Mouse (Mus musculus) liver, adult 2 months (tissue): Measurements from ENCODE around the gene Ddx51. TPM values are rescaled to one million over a fixed set of nuclear protein-coding genes. Genes with fewer than 3 reads are reported as not detected.

Source experiments
- DNase-seq: peaks from one replicate; pipeline ENCODE4 v3.0.0-alpha.2; 2011; ENCODE audit warnings: low read depth, low spot score; ENCODE audit errors: extremely low read depth
- H3K27ac ChIP-seq: fragments of 200-500 bp; replicated peaks from 2 replicates; pipeline ENCODE4 v1.5.1; 2012; ENCODE audit warnings: low read depth, mild to moderate bottlenecking, control low read depth, inconsistent platforms, low read length; ENCODE audit not compliant: insufficient read depth
- H3K27me3 ChIP-seq: fragments of 200-500 bp; 2 replicates; pipeline ENCODE4 v1.6.1; 2012; ENCODE audit warnings: mild to moderate bottlenecking, moderate library complexity, low read length, inconsistent platforms; ENCODE audit not compliant: control insufficient read depth, insufficient read depth
- H3K36me3 ChIP-seq: fragments of 200-500 bp; 2 replicates; pipeline ENCODE4 v1.6.1; 2012; ENCODE audit warnings: low read length, inconsistent platforms; ENCODE audit not compliant: control insufficient read depth, insufficient read depth
- H3K4me1 ChIP-seq: fragments of 200-500 bp; 2 replicates; pipeline ENCODE4 v1.6.1; 2011; ENCODE audit warnings: low read length; ENCODE audit not compliant: control insufficient read depth, insufficient read depth
- H3K4me3 ChIP-seq: fragments of 200-500 bp; 2 replicates; pipeline ENCODE4 v1.5.1; 2011; ENCODE audit warnings: low read depth, mild to moderate bottlenecking, control low read depth, low read length, moderate library complexity; ENCODE audit not compliant: insufficient read depth
- H3K79me2 ChIP-seq: fragments of 200-500 bp; 2 replicates; pipeline ENCODE4 v1.6.1; 2012; ENCODE audit warnings: inconsistent platforms, mild to moderate bottlenecking, low read length, moderate library complexity; ENCODE audit not compliant: control insufficient read depth, insufficient read depth
- H3K9ac ChIP-seq: fragments of 200-500 bp; 2 replicates; pipeline ENCODE4 v1.6.1; 2012; ENCODE audit warnings: low read depth, mild to moderate bottlenecking, control low read depth, inconsistent platforms, low read length
- CTCF ChIP-seq: fragments of 200-500 bp; IDR thresholded peaks from 2 replicates; pipeline ENCODE4 v1.5.1; 2011; ENCODE audit warnings: low read depth, low read length, control low read depth
- POLR2A ChIP-seq: fragments of 200-500 bp; IDR thresholded peaks from 2 replicates; pipeline ENCODE4 v1.6.1; 2011; ENCODE audit warnings: low read length, control low read depth; ENCODE audit not compliant: insufficient read depth; ENCODE audit errors: extremely low read depth
- WGBS: fragments of 180-500 bp; shearing (Covaris S2); methylation state at CpG from one replicate; pipeline ENCODE4 v1.1.7; 2018; 5-methylcytosine and 5-hydroxymethylcytosine counted together
- polyA plus RNA-seq: library from polyadenylated mRNA; depleted of rRNA; stranded (reverse); fragments of >200 nt; gene quantifications from 2 replicates; pipeline ENCODE4 v1.2.3, GENCODE M21; 2012
- total RNA-seq: library from RNA; depleted of rRNA; stranded (reverse); fragments of >200 nt; gene quantifications from 2 replicates; pipeline ENCODE4 v1.2.3, GENCODE M21; 2014

Ddx51 gene
- total and polyA plus RNA-seq, 2 experiments = 2.4 to 12.2 TPM

DNA sequence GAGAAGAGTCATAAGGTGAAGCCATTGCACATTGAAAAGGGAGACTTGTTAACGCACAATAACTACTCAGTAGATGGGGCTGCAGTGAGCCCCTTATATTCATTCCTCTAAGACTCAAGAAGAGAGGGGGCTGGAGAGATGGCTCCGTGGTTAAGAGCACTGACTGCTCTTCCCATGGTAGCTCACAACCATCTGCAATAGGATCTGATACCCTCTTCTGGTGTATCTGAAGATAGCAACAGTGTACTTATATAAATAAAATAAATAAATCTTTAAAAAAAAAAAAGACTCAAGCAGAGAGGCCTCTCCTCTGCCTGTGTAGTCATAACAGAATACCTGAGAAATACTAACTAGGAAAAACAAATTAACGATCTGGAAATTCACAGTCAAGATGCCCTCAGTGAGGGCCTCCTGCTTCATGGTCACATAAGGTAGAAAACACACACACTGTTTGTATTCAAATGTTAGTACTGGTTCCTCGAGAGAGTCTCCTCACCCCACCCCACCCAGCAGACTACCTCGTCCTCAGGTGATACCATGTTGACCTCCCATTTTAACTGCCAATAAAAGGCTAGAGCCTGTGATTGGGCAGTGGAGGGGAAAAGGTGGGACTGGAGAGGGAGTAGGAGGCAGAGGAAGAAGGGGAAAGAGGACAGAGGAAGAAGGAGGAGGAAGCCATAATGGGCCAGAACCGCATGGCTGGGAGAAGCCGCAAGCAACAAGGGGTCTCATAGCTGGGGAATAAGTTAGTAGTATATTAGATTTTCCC is 14.8 kb upstream of the Ddx51 start:
- Histone ChIP-seq H3K27ac (no peak overlapping the region), H3K79me2 (no peaks in the 10 kb centered on the region), H3K36me3 (no peaks in the 10 kb centered on the region), H3K4me3 (no peak overlapping the region), H3K9ac (no peak overlapping the region), H3K27me3 (no peaks in the 10 kb centered on the region), H3K4me1 (0 out of 2 replicates have a peak, but pooled peaks cover 1% of the 10 kb centered on the region)
- no peak for TF ChIP-seq POLR2A
- TF ChIP-seq CTCF = no peak
- no peak for DNase-seq
- WGBS = 80% methylated on average over 7 of the region's 7 CpGs

DNA sequence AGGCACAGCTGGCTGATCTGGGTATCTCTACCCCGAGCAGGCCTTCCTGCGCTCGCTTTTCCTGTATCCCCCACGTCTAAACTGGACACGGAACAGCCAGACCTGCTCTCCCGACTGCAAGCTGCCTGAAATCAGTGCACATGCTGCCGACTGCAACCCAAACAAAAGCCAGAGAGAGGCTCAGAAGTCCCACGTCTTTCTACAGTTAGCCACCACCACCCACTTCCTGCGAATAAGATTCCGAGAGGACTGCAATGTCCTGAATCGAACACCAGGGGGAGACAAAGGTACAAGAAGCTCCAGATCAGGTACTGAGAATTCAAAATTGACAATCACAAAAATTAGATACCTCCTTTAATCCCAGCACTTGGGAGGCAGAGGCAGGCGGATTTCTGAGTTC is 13.8 kb upstream of the Ddx51 start:
- Histone ChIP-seq H3K36me3 (no peaks in the 10 kb centered on the region), H3K79me2 (no peaks in the 10 kb centered on the region), H3K27me3 (no peaks in the 10 kb centered on the region), H3K4me3 (no peak overlapping the region), H3K27ac (no peak overlapping the region), H3K9ac (0 out of 2 replicates have a peak overlapping the region, but pooled peaks have one; percentile 7), H3K4me1 (0 out of 2 replicates have a peak, but pooled peaks cover 1% of the 10 kb centered on the region)
- TF ChIP-seq POLR2A (no peak), CTCF (peak; percentile 53)
- DNase-seq = peak; percentile 61
- WGBS = 22% methylated on average over 12 of the region's 12 CpGs

DNA sequence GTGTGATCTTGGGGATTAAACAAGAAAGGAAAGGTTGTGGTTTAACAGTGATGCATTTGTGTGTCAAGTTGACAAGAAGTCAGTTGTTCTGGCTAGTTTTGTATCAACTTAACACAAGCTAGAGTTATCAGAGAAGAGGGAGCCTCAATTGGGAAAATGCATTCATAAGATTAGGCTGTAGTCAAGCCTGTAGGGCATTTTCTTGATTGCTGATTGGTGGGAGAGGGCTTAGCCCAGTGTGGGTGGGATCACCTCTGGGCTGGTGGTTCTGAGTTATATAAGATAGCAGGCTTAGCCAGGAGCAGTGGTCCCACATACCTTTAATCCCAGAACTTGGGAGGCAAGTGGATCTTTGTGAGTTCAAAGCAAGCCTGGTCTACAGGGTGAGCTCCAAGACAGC is 6.9 kb upstream of the Ddx51 start:
- H3K36me3 ChIP-seq = peaks cover 10% of the 10 kb centered on the region
- no peak for DNase-seq
- H3K4me1 ChIP-seq = no peaks in the 10 kb centered on the region
- no peak overlapping the region for H3K27ac ChIP-seq
- no peak overlapping the region for H3K9ac ChIP-seq
- H3K4me3 ChIP-seq = no peak overlapping the region
- TF ChIP-seq CTCF (no peak), POLR2A (no peak)
- no peaks in the 10 kb centered on the region for H3K79me2 ChIP-seq
- H3K27me3 ChIP-seq = no peaks in the 10 kb centered on the region

- no peak for TF ChIP-seq CTCF
- no peak for TF ChIP-seq POLR2A
- 0 out of 2 replicates have a peak, but pooled peaks cover 5% of the 10 kb centered on the region for H3K79me2 ChIP-seq
- H3K9ac ChIP-seq = peak overlapping the region; percentile 89
- under 1% methylated on average over 35 of the region's 37 CpGs for WGBS
- peaks cover 15% of the 10 kb centered on the region for H3K36me3 ChIP-seq
- peaks cover 6% of the 10 kb centered on the region for H3K4me1 ChIP-seq
- H3K4me3 ChIP-seq = peak overlapping the region; percentile 89
- no peak overlapping the region for H3K27ac ChIP-seq
- no peak for DNase-seq
- H3K27me3 ChIP-seq = no peaks in the 10 kb centered on the region
These were observed 435 bp downstream of the Ddx51 start for GRCm38 (mm10) chr5:110653686-110654085.

- peak; percentile 27 for DNase-seq
- H3K27me3 ChIP-seq = no peaks in the 10 kb centered on the region
- H3K36me3 ChIP-seq = peaks cover 39% of the 10 kb centered on the region
- no peak overlapping the region for H3K4me3 ChIP-seq
- H3K27ac ChIP-seq = no peak overlapping the region
- no peaks in the 10 kb centered on the region for H3K79me2 ChIP-seq
- H3K9ac ChIP-seq = no peak overlapping the region
- no peaks in the 10 kb centered on the region for H3K4me1 ChIP-seq
- TF ChIP-seq POLR2A (no peak), CTCF (no peak)
These were observed 6.4 kb downstream of the Ddx51 start for GRCm38 (mm10) chr5:110659682-110660081.

DNA sequence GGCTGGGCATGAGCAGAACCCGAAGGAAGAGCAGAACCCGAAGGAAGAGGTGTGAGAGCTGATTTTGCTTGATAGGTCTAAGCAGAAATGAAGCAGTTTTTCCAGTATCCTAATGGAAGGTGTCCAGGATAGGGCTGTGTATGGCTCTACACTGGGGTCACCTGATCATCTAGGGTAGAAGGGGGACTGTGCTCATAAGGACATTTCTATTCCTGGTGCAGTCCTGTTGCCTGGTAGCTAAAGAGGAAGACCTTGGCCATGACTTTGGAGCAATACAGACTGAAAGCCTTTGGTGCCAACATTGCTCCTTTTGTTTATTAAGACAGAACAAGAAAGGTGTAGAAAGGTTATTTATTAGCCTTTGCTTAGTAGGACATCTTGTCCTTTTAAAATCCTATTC is 10.8 kb downstream of the Ddx51 start:
- WGBS = 96% methylated on average over 2 of the region's 2 CpGs
- H3K27me3 ChIP-seq = no peaks in the 10 kb centered on the region
- no peak overlapping the region for H3K4me3 ChIP-seq
- H3K9ac ChIP-seq = no peak overlapping the region
- H3K79me2 ChIP-seq = no peaks in the 10 kb centered on the region
- no peaks in the 10 kb centered on the region for H3K4me1 ChIP-seq
- TF ChIP-seq CTCF (no peak), POLR2A (no peak)
- DNase-seq = no peak
- H3K27ac ChIP-seq = no peak overlapping the region
- peaks cover 49% of the 10 kb centered on the region for H3K36me3 ChIP-seq
